Mouse (Mus musculus) midbrain, embryonic 14.5 days (tissue): ENCODE results near the gene Cstf2t. TPM values are rescaled to one million over a fixed set of nuclear protein-coding genes. Genes with fewer than 3 reads are reported as not detected.
A peak's percentile ranks its signal among the peaks of the same experiment; 100 is the strongest.

ENCODE experiments used
- ATAC-seq: fragments of 200-750 bp; cut with Nextera tagmentation; 2 replicates; pipeline ENCODE4 v1.8.0; 2017; ENCODE audit warnings: moderate number of reproducible peaks, moderate library complexity; ENCODE audit not compliant: low FRiP score, low TSS enrichment
- DNase-seq: peaks from one replicate; pipeline ENCODE4 v3.0.0-alpha.2; 2015
- H3K27ac ChIP-seq: fragments of 300-500 bp; sonication (generic); replicated peaks from 2 replicates; pipeline ENCODE4 v1.5.1; 2014; ENCODE audit warnings: mild to moderate bottlenecking, low read depth, low read length, moderate library complexity
- H3K27me3 ChIP-seq: fragments of 300-500 bp; sonication (generic); 2 replicates; pipeline ENCODE4 v1.6.1; 2014; ENCODE audit warnings: low read length, control low read depth, mixed read lengths; ENCODE audit not compliant: control insufficient read depth, insufficient read depth
- H3K36me3 ChIP-seq: fragments of 300-500 bp; sonication (generic); 2 replicates; pipeline ENCODE4 v1.6.1; 2014; ENCODE audit warnings: low read length, control low read depth; ENCODE audit not compliant: control insufficient read depth, insufficient read depth
- H3K4me1 ChIP-seq: fragments of 300-500 bp; sonication (generic); 2 replicates; pipeline ENCODE4 v1.6.1; 2014; ENCODE audit warnings: mild to moderate bottlenecking, antibody characterized with exemption, low read length, control low read depth; ENCODE audit not compliant: control insufficient read depth, insufficient read depth
- H3K4me2 ChIP-seq: fragments of 300-500 bp; sonication (generic); 2 replicates; pipeline ENCODE4 v1.6.1; 2014; ENCODE audit warnings: mild to moderate bottlenecking, low read length, moderate library complexity
- H3K4me3 ChIP-seq: fragments of 300-500 bp; sonication (generic); replicated peaks from 2 replicates; pipeline ENCODE4 v1.5.1; 2014; ENCODE audit warnings: low read depth, low read length
- H3K9ac ChIP-seq: fragments of 300-500 bp; sonication (generic); replicated peaks from 2 replicates; pipeline ENCODE4 v1.6.1; 2014; ENCODE audit warnings: mild to moderate bottlenecking, low read length, moderate library complexity
- H3K9me3 ChIP-seq: fragments of 300-500 bp; sonication (generic); 2 replicates; pipeline ENCODE4 v1.6.1; 2016; ENCODE audit warnings: low read length, control low read depth, mixed read lengths; ENCODE audit not compliant: control insufficient read depth
- WGBS: fragments of 180-500 bp; shearing (Covaris S2); extraction: QIAGEN DNeasy Blood & Tissue Kit; methylation state at CpG from one replicate; pipeline ENCODE4 v1.1.7; 2014; 5-methylcytosine and 5-hydroxymethylcytosine counted together
- polyA plus RNA-seq: library from polyadenylated mRNA; unstranded; fragments of >200 nt; fragmentation: Nextera tagmentation; extraction: Ambion mirVana; gene quantifications from 2 replicates; pipeline ENCODE4 v1.2.1, GENCODE M21; 2014

The Cstf2t gene
- polyA plus RNA-seq, 1 experiment from 2014 or later, result 66.5 TPM

- ATAC-seq (no peak), DNase-seq (no peak)
- Histone ChIP-seq H3K36me3 (no peaks in the 10 kb centered on the region), H3K9me3 (no peaks in the 10 kb centered on the region), H3K27ac (no peak overlapping the region), H3K4me3 (no peak overlapping the region), H3K4me2 (no peak overlapping the region), H3K27me3 (no peaks in the 10 kb centered on the region), H3K4me1 (peaks cover 11% of the 10 kb centered on the region), H3K9ac (no peak overlapping the region)
- WGBS, result 84% methylated on average over 4 of the region's 4 CpGs
Measured at GRCm38 (mm10) chr19:31076106-31076505, 6.5 kb upstream of the Cstf2t start.

- H3K36me3 ChIP-seq, result no peaks in the 10 kb centered on the region
- no peak overlapping the region for H3K4me3 ChIP-seq
- H3K27me3 ChIP-seq, result no peaks in the 10 kb centered on the region
- no peak overlapping the region for H3K27ac ChIP-seq
- no peak overlapping the region for H3K9ac ChIP-seq
- no peak overlapping the region for H3K4me2 ChIP-seq
- H3K9me3 ChIP-seq, result no peaks in the 10 kb centered on the region
- DNase-seq, result no peak
- ATAC-seq, result no peak
- 55% methylated on average over 3 of the region's 3 CpGs for WGBS
- H3K4me1 ChIP-seq, result peaks cover 11% of the 10 kb centered on the region
Measured at GRCm38 (mm10) chr19:31078241-31078640, 4.4 kb upstream of the Cstf2t start.

GRCm38 (mm10) chr19:31082226-31082625, 411 bp upstream of the Cstf2t start:
- Histone ChIP-seq H3K9me3 (peaks cover 3% of the 10 kb centered on the region; the same call in 1 of the 2 replicates), H3K9ac (peak overlapping the region; percentile 34; the same call in 1 of the 2 replicates), H3K27ac (peak overlapping the region; percentile 89), H3K4me3 (peak overlapping the region; percentile 72), H3K27me3 (no peaks in the 10 kb centered on the region), H3K4me1 (peaks cover 19% of the 10 kb centered on the region), H3K4me2 (peak overlapping the region; percentile 61), H3K36me3 (peaks cover 27% of the 10 kb centered on the region)
- DNase-seq, result no peak
- 17% methylated on average over 7 of the region's 7 CpGs for WGBS
- peak; percentile 44 for ATAC-seq

- no peak overlapping the region for H3K27ac ChIP-seq
Measured at GRCm38 (mm10) chr19:31083761-31084160, 1.1 kb downstream of the Cstf2t start.

GRCm38 (mm10) chr19:31097857-31098256, 15.2 kb downstream of the Cstf2t start:
- Histone ChIP-seq H3K4me2 (no peak overlapping the region), H3K4me1 (no peaks in the 10 kb centered on the region), H3K9me3 (no peaks in the 10 kb centered on the region), H3K9ac (no peak overlapping the region), H3K27me3 (no peaks in the 10 kb centered on the region), H3K4me3 (no peak overlapping the region), H3K36me3 (no peaks in the 10 kb centered on the region), H3K27ac (no peak overlapping the region)
- ATAC-seq (no peak), DNase-seq (no peak)
- WGBS, result 69% methylated on average over 3 of the region's 3 CpGs

More at GRCm38 (mm10) chr19:31083761-31084160, 1.1 kb downstream of the Cstf2t start:
- Histone ChIP-seq H3K36me3 (peaks cover 29% of the 10 kb centered on the region), H3K27me3 (no peaks in the 10 kb centered on the region), H3K4me1 (peaks cover 19% of the 10 kb centered on the region), H3K4me2 (peak overlapping the region; percentile 95), H3K9ac (peak overlapping the region; percentile 76), H3K4me3 (peak overlapping the region; percentile 72), H3K9me3 (peaks cover 3% of the 10 kb centered on the region; the same call in 1 of the 2 replicates)
- DNase-seq (no peak), ATAC-seq (no peak)
- WGBS, result 96% methylated on average over 8 of the region's 8 CpGs

GRCm38 (mm10) chr19:31099369-31099768, 16.7 kb downstream of the Cstf2t start:
- no peak overlapping the region for H3K27ac ChIP-seq
- no peak for ATAC-seq
- H3K27me3 ChIP-seq, result no peaks in the 10 kb centered on the region
- no peak overlapping the region for H3K4me2 ChIP-seq
- H3K36me3 ChIP-seq, result no peaks in the 10 kb centered on the region
- DNase-seq, result no peak
- WGBS, result 90% methylated on average over 3 of the region's 3 CpGs
- H3K4me3 ChIP-seq, result no peak overlapping the region
- H3K4me1 ChIP-seq, result no peaks in the 10 kb centered on the region
- no peaks in the 10 kb centered on the region for H3K9me3 ChIP-seq
- H3K9ac ChIP-seq, result no peak overlapping the region

- Histone ChIP-seq H3K36me3 (no peaks in the 10 kb centered on the region), H3K9me3 (no peaks in the 10 kb centered on the region), H3K27ac (no peak overlapping the region), H3K4me3 (no peak overlapping the region), H3K27me3 (no peaks in the 10 kb centered on the region), H3K4me1 (no peaks in the 10 kb centered on the region), H3K9ac (no peak overlapping the region), H3K4me2 (no peak overlapping the region)
- DNase-seq, result no peak
- no peak for ATAC-seq
- WGBS, result 84% methylated on average over 6 of the region's 6 CpGs
Measured at GRCm38 (mm10) chr19:31104764-31105163, 22.1 kb downstream of the Cstf2t start.

GRCm38 (mm10) chr19:31106036-31106435, 23.4 kb downstream of the Cstf2t start:
- ATAC-seq, result no peak

GRCm38 (mm10) chr19:31106835-31107554, 24.4 kb downstream of the Cstf2t start:
- Histone ChIP-seq H3K4me1 (no peaks in the 10 kb centered on the region), H3K4me2 (no peak overlapping the region), H3K9ac (no peak overlapping the region), H3K4me3 (no peak overlapping the region), H3K27ac (no peak overlapping the region), H3K9me3 (no peaks in the 10 kb centered on the region), H3K36me3 (no peaks in the 10 kb centered on the region), H3K27me3 (no peaks in the 10 kb centered on the region)
- ATAC-seq (no peak), DNase-seq (no peak)
- 49% methylated on average over 9 of the region's 9 CpGs for WGBS

More at GRCm38 (mm10) chr19:31106036-31106435, 23.4 kb downstream of the Cstf2t start:
- H3K27ac ChIP-seq, result no peak overlapping the region
- H3K9ac ChIP-seq, result no peak overlapping the region
- no peak for DNase-seq
- no peak overlapping the region for H3K4me2 ChIP-seq
- H3K9me3 ChIP-seq, result no peaks in the 10 kb centered on the region
- no peaks in the 10 kb centered on the region for H3K4me1 ChIP-seq
- no peak overlapping the region for H3K4me3 ChIP-seq
- no peaks in the 10 kb centered on the region for H3K36me3 ChIP-seq
- H3K27me3 ChIP-seq, result no peaks in the 10 kb centered on the region
- 38% methylated on average over 3 of the region's 3 CpGs for WGBS
